Mouse (Mus musculus): ENCODE data around the gene Boc.

DNA sequence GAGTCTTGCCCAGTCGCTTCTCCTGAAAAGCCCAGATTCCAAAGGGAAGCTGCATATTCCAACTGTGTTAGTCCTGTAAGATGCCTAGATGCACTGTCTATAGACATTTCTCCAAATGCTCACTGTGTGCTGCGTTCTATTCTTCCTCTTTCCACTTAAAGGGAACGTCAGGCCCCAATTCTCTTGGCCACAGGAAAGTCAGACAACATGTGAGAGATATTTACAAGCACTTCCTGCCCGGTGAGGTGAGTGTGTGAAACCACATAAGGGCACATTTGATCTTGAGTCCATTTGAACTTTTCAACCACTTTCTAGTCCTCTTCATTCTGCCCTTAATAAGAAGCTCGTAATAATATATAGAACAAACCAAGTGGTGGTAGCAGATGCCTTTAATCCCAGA lies 50.7 kb downstream of the Boc start:
- TF ChIP-seq CTCF (IDR thresholded peaks at IDR 0.05; ENCODE audit: extremely low read depth, insufficient read depth, low read length) (no peak), POLR2A (IDR thresholded peaks at IDR 0.05; ENCODE audit: extremely low read depth, insufficient read depth, low read length) (no peak)
